Mouse (Mus musculus): ENCODE data around the gene Mcrs1.

Mcrs1 gene

GRCm38 (mm10) chr15:99198761-99199160 is 53.0 kb downstream of the Mcrs1 start:
- no peak for DNase-seq (ENCODE audit: low spot score)

- DNase-seq (ENCODE audit: low spot score): no peak
Observed at GRCm38 (mm10) chr15:99195043-99195442, 56.7 kb downstream of the Mcrs1 start.

- no peak for DNase-seq (ENCODE audit: low spot score)
Observed at GRCm38 (mm10) chr15:99194358-99194757, 57.4 kb downstream of the Mcrs1 start.
